Mouse (Mus musculus) liver, postnatal 0 days (tissue): Measurements from ENCODE around the gene Cebpg.

Experiments used
- CTCF ChIP-seq: sonication (generic); IDR thresholded peaks from 2 replicates; pipeline ENCODE4 v1.5.1; 2016; ENCODE audit warnings: antibody characterized with exemption, low read depth
- EP300 ChIP-seq: IDR thresholded peaks from 2 replicates; pipeline ENCODE4 v1.6.1; 2016; ENCODE audit warnings: antibody characterized with exemption, low read depth, mild to moderate bottlenecking

DNA sequence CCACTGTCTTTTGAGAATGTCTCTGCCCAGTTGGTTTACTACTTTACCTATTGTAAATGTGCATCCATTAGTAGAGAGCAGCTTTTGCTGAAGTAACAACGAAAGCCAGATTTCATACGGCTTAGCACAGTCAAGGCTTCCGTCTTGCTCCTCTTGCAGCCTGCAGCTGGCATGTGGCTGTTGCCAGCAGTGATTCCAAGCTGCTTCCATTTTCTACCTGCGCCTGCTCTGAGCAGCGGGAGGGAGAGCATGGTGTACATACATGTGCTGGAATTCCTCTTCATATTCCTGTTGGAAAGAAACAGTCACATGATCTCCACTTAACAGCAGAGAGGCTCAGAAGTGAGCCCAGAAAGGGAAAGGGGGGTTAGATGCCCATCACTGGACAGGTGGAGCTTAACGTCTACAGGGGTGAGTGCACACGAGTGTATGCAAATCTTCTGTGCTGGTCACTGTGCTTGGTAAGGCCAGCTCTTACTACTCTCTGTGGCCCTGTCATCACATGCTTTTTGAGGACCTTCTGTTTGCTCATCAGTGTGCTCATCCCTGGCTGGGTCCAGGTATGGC is 53.1 kb downstream of the Cebpg start:
- TF ChIP-seq CTCF (no peak), EP300 (no peak)
